Mouse (Mus musculus) brown adipose tissue, adult 24 weeks (tissue): Measurements from ENCODE around the gene Stac2. TPM values are rescaled to one million over a fixed set of nuclear protein-coding genes. Genes with fewer than 3 reads are reported as not detected.

ENCODE experiments used
- H3K27ac ChIP-seq: fragments of 200-500 bp; replicated peaks from 2 replicates; pipeline ENCODE4 v1.5.1; 2012; ENCODE audit warnings: low read depth, mild to moderate bottlenecking, low read length
- H3K4me1 ChIP-seq: fragments of 200-500 bp; 2 replicates; pipeline ENCODE4 v1.6.1; 2012; ENCODE audit warnings: low read length, mixed read lengths; ENCODE audit not compliant: control insufficient read depth, insufficient read depth, insufficient read length
- H3K4me3 ChIP-seq: fragments of 200-500 bp; 2 replicates; pipeline ENCODE4 v1.5.1; 2012; ENCODE audit warnings: low read depth, mild to moderate bottlenecking, low read length, moderate library complexity; ENCODE audit not compliant: insufficient read depth
- polyA plus RNA-seq: library from polyadenylated mRNA; stranded (reverse); fragments of >200 nt; gene quantifications from 2 replicates; pipeline ENCODE4 v1.2.4, GENCODE M21; 2012; ENCODE audit not compliant: missing spikeins, insufficient read depth, insufficient read length

Stac2 gene
- polyA plus RNA-seq, 1 experiment = 0.44 TPM

- Histone ChIP-seq H3K4me3 (no peak overlapping the region), H3K4me1 (no peaks in the 10 kb centered on the region), H3K27ac (no peak overlapping the region)
Measured at GRCm38 (mm10) chr11:98001986-98002385, 51.3 kb downstream of the Stac2 start.

DNA sequence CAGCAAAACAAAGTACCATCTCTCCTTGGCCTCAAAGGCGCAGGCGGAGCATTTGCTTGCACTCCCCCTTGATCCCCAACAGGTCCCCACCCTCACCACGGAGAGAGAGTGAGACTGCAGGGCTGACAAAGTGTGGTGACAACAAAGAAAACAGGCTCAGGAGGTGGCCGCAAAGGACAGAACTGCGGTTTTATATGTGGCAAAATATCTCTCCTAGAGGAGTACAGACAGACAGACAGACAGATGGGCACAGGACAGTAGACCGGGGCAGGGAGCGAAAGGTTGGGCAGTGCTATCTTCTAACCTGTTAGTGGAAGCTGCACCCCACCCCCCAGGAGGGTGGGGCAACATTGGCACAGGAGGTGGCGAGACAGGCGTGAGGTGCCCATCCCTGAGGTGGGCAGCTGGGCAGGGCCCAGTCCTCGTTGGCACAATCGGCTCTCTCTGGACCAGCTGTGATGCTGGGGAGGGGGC, 51.9 kb downstream of the Stac2 start:
- H3K4me3 ChIP-seq = no peak overlapping the region
- no peak overlapping the region for H3K27ac ChIP-seq
- no peaks in the 10 kb centered on the region for H3K4me1 ChIP-seq

DNA sequence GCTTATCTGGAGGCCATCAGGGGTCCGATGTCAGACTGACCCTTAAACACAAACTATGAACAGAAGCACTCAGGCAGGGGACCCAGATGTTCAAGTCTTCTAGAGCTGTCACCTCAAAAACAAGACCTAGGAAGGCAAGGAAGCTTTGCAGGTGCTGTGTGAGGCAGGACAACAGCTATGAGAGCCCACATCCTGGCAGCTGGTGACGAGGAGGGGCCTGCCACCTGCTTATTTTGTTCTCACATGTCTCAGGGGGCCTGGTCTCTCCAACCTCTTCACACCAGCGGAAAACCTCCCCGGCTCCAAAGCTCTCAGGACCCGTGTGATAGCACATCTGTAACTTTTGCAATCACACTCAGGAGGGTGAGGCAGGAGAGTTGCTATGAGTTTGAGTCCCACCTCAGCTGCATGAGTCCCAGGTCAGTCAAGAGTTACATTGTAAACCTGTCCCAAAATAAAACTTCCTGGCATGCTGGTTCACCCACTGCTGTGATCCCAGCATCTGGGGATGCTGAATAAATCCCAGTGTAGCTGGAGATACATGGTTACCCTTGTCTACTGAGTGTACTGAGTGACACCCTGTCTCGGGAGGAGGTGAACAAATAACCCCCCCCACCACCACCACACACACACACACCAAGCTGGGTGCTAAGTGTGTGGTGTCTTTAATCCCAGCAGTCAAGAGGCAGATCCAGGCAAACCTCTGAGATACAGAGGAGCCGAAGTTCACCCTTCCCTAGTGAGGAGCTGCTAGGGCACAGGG, 52.7 kb downstream of the Stac2 start:
- no peaks in the 10 kb centered on the region for H3K4me1 ChIP-seq
- no peak overlapping the region for H3K27ac ChIP-seq
- H3K4me3 ChIP-seq = no peak overlapping the region

DNA sequence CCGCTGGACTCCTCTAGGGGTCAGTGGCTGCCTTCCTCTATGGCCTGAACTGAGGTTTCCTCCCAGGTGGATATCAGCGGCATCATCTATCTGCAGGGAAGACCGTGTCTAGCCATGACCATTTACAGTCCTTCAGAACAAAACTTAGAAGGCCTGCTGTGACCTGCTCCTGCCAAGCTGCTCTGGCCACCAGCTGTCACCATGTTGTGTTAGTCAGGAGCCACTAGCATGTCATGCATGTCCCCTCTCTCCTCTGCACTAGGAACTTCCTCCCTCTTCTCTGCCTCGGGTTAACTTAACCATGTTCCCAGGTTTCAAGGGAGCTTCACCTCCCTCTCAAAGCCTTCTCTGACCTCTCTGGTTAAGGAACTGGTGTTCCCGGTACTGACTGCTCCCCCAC, 53.5 kb downstream of the Stac2 start:
- Histone ChIP-seq H3K4me1 (no peaks in the 10 kb centered on the region), H3K27ac (no peak overlapping the region), H3K4me3 (no peak overlapping the region)

DNA sequence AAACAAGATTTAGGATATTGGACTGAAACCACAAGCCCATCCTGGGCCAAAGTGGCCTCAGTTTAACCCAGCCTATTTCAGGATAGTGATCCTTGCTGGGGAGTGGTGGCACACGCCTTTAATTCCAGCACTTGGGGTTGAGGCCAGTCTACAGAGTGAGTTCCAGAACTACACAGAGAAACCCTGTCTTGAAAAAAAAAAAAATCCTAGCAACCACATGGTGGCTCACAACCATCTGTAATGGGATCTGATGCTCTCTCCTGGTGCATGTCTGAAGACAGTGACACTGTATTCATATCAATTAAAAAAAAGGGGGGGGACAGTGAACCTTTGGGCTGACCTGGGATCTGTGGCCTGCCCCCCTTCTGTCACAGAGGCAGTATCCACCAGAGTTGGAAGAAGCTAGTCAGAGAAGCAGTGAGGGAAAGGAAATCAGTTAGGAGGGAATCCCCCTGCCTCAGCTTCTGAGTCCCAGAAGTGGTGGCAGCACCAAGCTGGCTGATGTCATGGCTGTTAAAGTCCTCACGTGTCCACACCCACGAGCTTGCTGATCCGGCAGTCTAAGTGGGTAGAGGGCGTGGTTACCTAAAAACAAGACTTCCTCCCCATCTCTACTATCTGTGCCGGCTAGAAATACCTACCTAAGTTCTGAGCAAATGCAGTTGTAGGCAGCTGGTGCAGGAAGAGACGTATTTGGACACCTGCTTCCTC, 54.2 kb downstream of the Stac2 start:
- Histone ChIP-seq H3K4me3 (no peak overlapping the region), H3K4me1 (no peaks in the 10 kb centered on the region), H3K27ac (no peak overlapping the region)

GRCm38 (mm10) chr11:97998074-97998793, 55.0 kb downstream of the Stac2 start:
- Histone ChIP-seq H3K4me1 (no peaks in the 10 kb centered on the region), H3K4me3 (no peak overlapping the region), H3K27ac (no peak overlapping the region)

GRCm38 (mm10) chr11:97997387-97997960, 55.8 kb downstream of the Stac2 start:
- H3K27ac ChIP-seq = no peak overlapping the region
- no peaks in the 10 kb centered on the region for H3K4me1 ChIP-seq
- H3K4me3 ChIP-seq = no peak overlapping the region

- H3K27ac ChIP-seq = no peak overlapping the region
- no peak overlapping the region for H3K4me3 ChIP-seq
- no peaks in the 10 kb centered on the region for H3K4me1 ChIP-seq
Measured at GRCm38 (mm10) chr11:97996691-97997090, 56.6 kb downstream of the Stac2 start.

GRCm38 (mm10) chr11:97995564-97996288, 57.5 kb downstream of the Stac2 start, which contains the start of gene Arl5c:
Arl5c (minus strand) TSS chr11:97996181.
- Histone ChIP-seq H3K4me1 (no peaks in the 10 kb centered on the region), H3K27ac (no peak within 1 kb of the TSS), H3K4me3 (peak within 1 kb of the TSS; percentile 62)

GRCm38 (mm10) chr11:97994539-97995100, 58.6 kb downstream of the Stac2 start:
- H3K4me1 ChIP-seq = no peaks in the 10 kb centered on the region
- no peak overlapping the region for H3K27ac ChIP-seq
- H3K4me3 ChIP-seq = peak overlapping the region; percentile 62

DNA sequence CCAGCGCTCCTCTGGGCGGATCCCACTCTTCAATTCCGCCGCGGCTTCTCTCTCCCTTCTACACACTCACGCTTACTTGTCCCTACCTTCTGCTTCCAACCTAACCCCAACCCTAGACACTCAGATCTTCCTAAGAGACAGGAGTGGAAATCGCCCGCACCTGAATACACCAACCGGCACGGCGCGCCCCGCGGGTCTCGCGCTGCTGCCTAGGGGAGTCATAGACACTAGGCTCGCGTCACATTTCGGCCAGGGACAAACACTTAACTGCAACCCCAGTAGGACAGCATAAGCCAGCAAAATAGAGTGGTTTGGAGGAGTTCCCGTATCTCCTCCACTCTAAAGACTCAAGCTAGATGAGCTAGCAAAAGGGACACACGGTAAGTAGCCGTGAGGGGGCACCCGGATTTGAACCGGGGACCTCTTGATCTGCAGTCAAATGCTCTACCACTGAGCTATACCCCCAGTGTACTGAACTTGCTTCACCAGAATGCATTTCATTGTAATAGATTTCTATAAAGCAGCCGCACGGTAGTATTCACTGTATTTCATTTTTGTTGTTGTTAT, 64.6 kb downstream of the Stac2 start:
- peaks cover 2% of the 10 kb centered on the region; the same call in 1 of the 2 replicates for H3K4me1 ChIP-seq
- H3K4me3 ChIP-seq = peak overlapping the region; percentile 78
- H3K27ac ChIP-seq = peak overlapping the region; percentile 89

GRCm38 (mm10) chr11:97987551-97988526, 65.4 kb downstream of the Stac2 start:
- H3K4me1 ChIP-seq = peaks cover 2% of the 10 kb centered on the region; the same call in 1 of the 2 replicates
- peak overlapping the region; percentile 89 for H3K27ac ChIP-seq
- peak overlapping the region; percentile 78 for H3K4me3 ChIP-seq
